Mouse (Mus musculus) bone marrow macrophage, adult 2 months (primary cell): ENCODE results near the gene Ccdc159.

ENCODE experiments used
- CTCF ChIP-seq: IDR thresholded peaks from 2 replicates; pipeline ENCODE4 v1.5.1; 2012; ENCODE audit warnings: low read depth, mild to moderate bottlenecking, low read length, moderate library complexity
- POLR2A ChIP-seq: IDR thresholded peaks from 2 replicates; pipeline ENCODE4 v1.6.1; 2012; ENCODE audit warnings: mild to moderate bottlenecking, low read depth, low read length, borderline replicate concordance

DNA sequence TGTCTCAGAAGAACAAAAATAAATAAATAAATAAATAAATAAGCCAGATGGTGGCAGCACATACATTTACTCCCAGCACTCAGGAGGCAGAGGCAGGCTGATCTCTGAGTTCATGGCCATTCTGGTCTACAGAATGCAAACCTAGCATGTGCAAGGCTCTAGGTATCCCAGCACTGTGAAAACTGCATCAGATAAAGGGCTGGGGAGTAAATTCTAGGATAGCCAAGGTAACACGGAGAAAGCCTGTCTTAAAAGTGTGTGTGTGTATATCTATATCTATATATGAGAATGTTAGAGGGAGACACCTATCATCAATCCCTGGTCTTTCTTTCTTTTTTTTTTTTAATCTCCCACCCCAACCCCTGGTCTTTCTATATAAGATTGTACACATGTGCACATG is 1.8 kb upstream of the Ccdc159 start:
- TF ChIP-seq CTCF (no peak), POLR2A (no peak)
